Mouse (Mus musculus): Measurements from ENCODE around the gene Ly6g5b. TPM values are rescaled to one million over a fixed set of nuclear protein-coding genes. Genes with fewer than 3 reads are reported as not detected.

Ly6g5b gene
- polyA plus RNA-seq, 1 experiment from 2014 or later, result 0.27 TPM

GRCm38 (mm10) chr17:35105740-35106389, 9.4 kb downstream of the Ly6g5b start:
- H3K4me1 ChIP-seq (replicated peaks; ENCODE audit: control insufficient read depth, insufficient read depth), result no peaks in the 10 kb centered on the region
- TF ChIP-seq EP300 (optimal IDR thresholded peaks at IDR 0.05) (no peak), CTCF (IDR thresholded peaks at IDR 0.05; ENCODE audit: low read depth) (peak; percentile 80)
- H3K27me3 ChIP-seq (ENCODE audit: control insufficient read depth, insufficient read depth, low read length), result no peaks in the 10 kb centered on the region
- peak overlapping the region; percentile 31; the same call in 1 of the 2 replicates for H3K9ac ChIP-seq (ENCODE audit: low read length)
- 0 out of 2 replicates have a peak, but pooled peaks have one; percentile 36 for ATAC-seq (ENCODE audit: low FRiP score, low TSS enrichment)
- no peak overlapping the region for H3K4me3 ChIP-seq (ENCODE audit: low read depth, low read length)
- H3K9me3 ChIP-seq (ENCODE audit: control insufficient read depth, low read length), result no peaks in the 10 kb centered on the region
- peaks cover 16% of the 10 kb centered on the region for H3K36me3 ChIP-seq (ENCODE audit: control insufficient read depth, insufficient read depth, low read length)
- peak; percentile 66 for DNase-seq (ENCODE audit: low spot score)
- no peak overlapping the region for H3K4me2 ChIP-seq (replicated peaks; ENCODE audit: low read depth)
- H3K27ac ChIP-seq (replicated peaks), result no peak overlapping the region
- WGBS, result 26% methylated on average over 13 of the region's 13 CpGs

DNA sequence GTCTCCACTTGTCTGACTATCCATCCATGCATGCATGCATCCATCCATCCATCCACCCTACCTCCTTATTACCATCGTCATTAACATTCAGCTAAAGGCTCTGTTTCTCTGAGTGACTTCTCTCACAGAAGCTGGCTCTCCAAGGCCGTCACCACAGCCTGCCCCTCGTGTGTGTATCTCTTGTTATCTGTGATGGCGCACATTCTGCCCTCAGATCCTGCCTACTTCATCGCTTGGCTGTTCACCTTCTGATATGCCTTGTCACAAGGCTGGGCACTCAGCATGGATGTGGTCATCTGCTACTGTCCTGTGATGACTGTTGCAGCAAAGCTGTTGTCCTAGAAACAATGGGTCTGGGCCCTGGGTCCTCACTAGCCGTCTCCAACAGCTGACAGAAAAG, 10.5 kb downstream of the Ly6g5b start:
- Histone ChIP-seq H3K27ac (replicated peaks) (no peak overlapping the region), H3K4me1 (replicated peaks; ENCODE audit: control insufficient read depth, insufficient read depth) (no peaks in the 10 kb centered on the region), H3K36me3 (ENCODE audit: control insufficient read depth, insufficient read depth, low read length) (peaks cover 20% of the 10 kb centered on the region), H3K4me2 (replicated peaks; ENCODE audit: low read depth) (no peak overlapping the region), H3K4me3 (ENCODE audit: low read depth, low read length) (no peak overlapping the region), H3K9me3 (ENCODE audit: control insufficient read depth, low read length) (no peaks in the 10 kb centered on the region), H3K9ac (ENCODE audit: low read length) (no peak overlapping the region), H3K27me3 (ENCODE audit: control insufficient read depth, insufficient read depth, low read length) (no peaks in the 10 kb centered on the region)
- 73% methylated on average over 6 of the region's 6 CpGs for WGBS
- ATAC-seq (ENCODE audit: low FRiP score, low TSS enrichment) (no peak), DNase-seq (ENCODE audit: low spot score) (no peak)
- TF ChIP-seq EP300 (optimal IDR thresholded peaks at IDR 0.05), result no peak
- no peak for TF ChIP-seq CTCF (IDR thresholded peaks at IDR 0.05; ENCODE audit: low read depth)

- TF ChIP-seq EP300 (optimal IDR thresholded peaks at IDR 0.05), result no peak
- no peak for TF ChIP-seq CTCF (IDR thresholded peaks at IDR 0.05; ENCODE audit: low read depth)
- no peaks in the 10 kb centered on the region for H3K27me3 ChIP-seq (ENCODE audit: control insufficient read depth, insufficient read depth, low read length)
- H3K4me2 ChIP-seq (replicated peaks; ENCODE audit: low read depth), result no peak overlapping the region
- DNase-seq (ENCODE audit: low spot score) (no peak), ATAC-seq (ENCODE audit: low FRiP score, low TSS enrichment) (no peak)
- H3K4me3 ChIP-seq (ENCODE audit: low read depth, low read length), result no peak overlapping the region
- no peak overlapping the region for H3K27ac ChIP-seq (replicated peaks)
- no peaks in the 10 kb centered on the region for H3K9me3 ChIP-seq (ENCODE audit: control insufficient read depth, low read length)
- no peak overlapping the region for H3K9ac ChIP-seq (ENCODE audit: low read length)
- H3K4me1 ChIP-seq (replicated peaks; ENCODE audit: control insufficient read depth, insufficient read depth), result no peaks in the 10 kb centered on the region
- 92% methylated on average over 7 of the region's 7 CpGs for WGBS
- H3K36me3 ChIP-seq (ENCODE audit: control insufficient read depth, insufficient read depth, low read length), result peaks cover 20% of the 10 kb centered on the region
Measured at GRCm38 (mm10) chr17:35104079-35104478, 11.1 kb downstream of the Ly6g5b start.

DNA sequence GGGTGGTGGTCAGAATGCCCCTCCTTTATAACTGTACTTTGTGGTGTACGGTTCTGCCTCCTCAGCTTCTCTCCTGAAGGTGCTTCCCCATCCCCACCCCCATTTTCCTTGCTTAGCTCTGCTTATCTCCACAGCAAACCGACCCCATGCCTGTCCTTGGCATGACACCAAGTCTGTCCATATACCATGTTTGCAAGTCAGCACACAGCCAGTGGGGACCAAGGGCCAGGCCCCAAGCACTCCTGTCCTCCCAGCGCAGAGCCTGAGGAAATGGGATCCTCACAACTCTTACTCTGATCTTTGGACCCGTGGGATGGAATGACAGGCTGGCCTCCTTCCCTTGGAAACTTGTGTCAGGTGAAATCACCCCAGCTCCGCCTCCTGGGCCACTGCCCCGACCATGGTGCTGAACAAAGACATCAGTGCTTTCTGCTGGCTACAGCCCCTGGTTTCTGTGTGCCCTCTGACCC, 12.0 kb downstream of the Ly6g5b start:
- Histone ChIP-seq H3K4me2 (replicated peaks; ENCODE audit: low read depth) (no peak overlapping the region), H3K27me3 (ENCODE audit: control insufficient read depth, insufficient read depth, low read length) (no peaks in the 10 kb centered on the region), H3K4me1 (replicated peaks; ENCODE audit: control insufficient read depth, insufficient read depth) (no peaks in the 10 kb centered on the region), H3K9ac (ENCODE audit: low read length) (no peak overlapping the region), H3K36me3 (ENCODE audit: control insufficient read depth, insufficient read depth, low read length) (peaks cover 21% of the 10 kb centered on the region), H3K9me3 (ENCODE audit: control insufficient read depth, low read length) (no peaks in the 10 kb centered on the region), H3K4me3 (ENCODE audit: low read depth, low read length) (no peak overlapping the region), H3K27ac (replicated peaks) (no peak overlapping the region)
- no peak for ATAC-seq (ENCODE audit: low FRiP score, low TSS enrichment)
- no peak for DNase-seq (ENCODE audit: low spot score)
- WGBS, result 54% methylated on average over 6 of the region's 6 CpGs
- TF ChIP-seq CTCF (IDR thresholded peaks at IDR 0.05; ENCODE audit: low read depth) (no peak), EP300 (optimal IDR thresholded peaks at IDR 0.05) (no peak)

- ATAC-seq (ENCODE audit: low FRiP score, low TSS enrichment), result no peak
- H3K9me3 ChIP-seq (ENCODE audit: control insufficient read depth, low read length), result no peaks in the 10 kb centered on the region
- no peaks in the 10 kb centered on the region for H3K27me3 ChIP-seq (ENCODE audit: control insufficient read depth, insufficient read depth, low read length)
- H3K36me3 ChIP-seq (ENCODE audit: control insufficient read depth, insufficient read depth, low read length), result peaks cover 24% of the 10 kb centered on the region
- H3K27ac ChIP-seq (replicated peaks), result no peak overlapping the region
- no peaks in the 10 kb centered on the region for H3K4me1 ChIP-seq (replicated peaks; ENCODE audit: control insufficient read depth, insufficient read depth)
- no peak overlapping the region for H3K4me3 ChIP-seq (ENCODE audit: low read depth, low read length)
- no peak overlapping the region for H3K9ac ChIP-seq (ENCODE audit: low read length)
- no peak overlapping the region for H3K4me2 ChIP-seq (replicated peaks; ENCODE audit: low read depth)
- no peak for DNase-seq (ENCODE audit: low spot score)
- 76% methylated on average over 8 of the region's 8 CpGs for WGBS
- TF ChIP-seq EP300 (optimal IDR thresholded peaks at IDR 0.05), result no peak
Measured at GRCm38 (mm10) chr17:35102299-35102698, 12.9 kb downstream of the Ly6g5b start.

- ATAC-seq (ENCODE audit: low FRiP score, low TSS enrichment) (no peak), DNase-seq (ENCODE audit: low spot score) (no peak)
- no peaks in the 10 kb centered on the region for H3K4me1 ChIP-seq (replicated peaks; ENCODE audit: control insufficient read depth, insufficient read depth)
- H3K4me2 ChIP-seq (replicated peaks; ENCODE audit: low read depth), result no peak overlapping the region
- H3K9me3 ChIP-seq (ENCODE audit: control insufficient read depth, low read length), result no peaks in the 10 kb centered on the region
- H3K9ac ChIP-seq (ENCODE audit: low read length), result no peak overlapping the region
- 89% methylated on average over 11 of the region's 11 CpGs for WGBS
- no peak overlapping the region for H3K27ac ChIP-seq (replicated peaks)
- H3K27me3 ChIP-seq (ENCODE audit: control insufficient read depth, insufficient read depth, low read length), result no peaks in the 10 kb centered on the region
- no peak for TF ChIP-seq EP300 (optimal IDR thresholded peaks at IDR 0.05)
- TF ChIP-seq CTCF (IDR thresholded peaks at IDR 0.05; ENCODE audit: low read depth), result no peak
- no peak overlapping the region for H3K4me3 ChIP-seq (ENCODE audit: low read depth, low read length)
- H3K36me3 ChIP-seq (ENCODE audit: control insufficient read depth, insufficient read depth, low read length), result peaks cover 28% of the 10 kb centered on the region
Measured at GRCm38 (mm10) chr17:35101161-35101560, 14.1 kb downstream of the Ly6g5b start.

Data from stomach, postnatal 0 days (tissue).